13 mouse cellular contexts compared by ENCODE assay signal in the genomic region with DNA sequence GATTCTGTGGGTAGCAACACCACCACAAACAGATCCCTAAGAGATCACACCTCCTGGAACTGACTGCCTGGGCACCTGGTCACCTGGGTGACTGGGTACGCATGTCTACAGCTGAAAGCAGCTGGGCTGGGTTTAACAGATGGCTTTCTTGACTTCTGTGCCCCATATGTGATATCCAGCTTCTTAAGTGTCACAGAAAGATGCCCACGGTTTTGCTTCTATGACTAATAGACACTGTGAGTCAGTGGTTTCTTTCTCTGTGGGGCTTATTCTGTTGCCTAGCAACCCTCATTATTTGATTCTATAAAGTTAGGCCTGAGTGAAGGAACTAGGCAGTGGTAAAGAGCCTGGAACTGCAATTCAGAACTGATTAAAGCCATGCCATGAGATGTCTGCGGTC. TPM values are rescaled to one million over a fixed set of nuclear protein-coding genes. Genes with fewer than 3 reads are reported as not detected.
DNase-seq lines count a peak whose midpoint lies in the region; ATAC-seq and TF ChIP-seq lines count a peak whose summit lies in the region.
"Had no signal": no experiment of that assay in that cellular context is flagged by ENCODE, and none has a peak within 500 bp of the region (broad histone marks: within the 10 kb centered on the region; RNA-seq: fewer than 3 reads in every experiment).

No protein-coding gene starts in this region.

- CTCF ChIA-PET in Patski (lab: Charles Lee), result interaction anchor here (0.9 to 1.6 kb wide), 7 partner anchors 10 to 94 kb away, joined by 3 to 6 read pairs (median 3); no protein-coding TSS in a partner anchor

- H3K27ac ChIP-seq in forebrain, postnatal 0 days (ENCODE audit: low read depth, low read length), result no peak overlapping the region
- H3K27ac ChIP-seq in limb, embryonic 13.5 days, result no peak overlapping the region
- H3K27ac ChIP-seq: liver, embryonic 14.5 days had no signal

- intact Hi-C loops in left cerebral cortex, postnatal 4 days (cut with DNase I), result no loop called here

- H3K4me1 ChIP-seq in forebrain, postnatal 0 days (ENCODE audit: insufficient read depth), result no peaks in the 10 kb centered on the region
- H3K4me1 ChIP-seq in limb, embryonic 13.5 days, result peaks cover 15% of the 10 kb centered on the region

- no peaks in the 10 kb centered on the region for H3K9me3 ChIP-seq in forebrain, postnatal 0 days (ENCODE audit: low read length)
- H3K9me3 ChIP-seq in limb, embryonic 13.5 days, result no peaks in the 10 kb centered on the region

- no peak for TF ChIP-seq CTCF in Patski (IDR thresholded peaks at IDR 0.05)
- TF ChIP-seq CTCF in forebrain, postnatal 0 days (IDR thresholded peaks at IDR 0.05; ENCODE audit: low read depth), result no peak

- H3K9ac ChIP-seq in forebrain, postnatal 0 days, result no peak overlapping the region
- H3K9ac ChIP-seq in limb, embryonic 13.5 days, result no peak overlapping the region
- H3K9ac ChIP-seq: liver, embryonic 14.5 days had no signal

- 44% methylated on average over 3 of the region's 3 CpGs for WGBS in forebrain, postnatal 0 days
- WGBS in limb, embryonic 13.5 days, result 49% methylated on average over 3 of the region's 3 CpGs

- peak; percentile 66 for DNase-seq in left cerebral cortex, adult 11 months (ENCODE audit: low spot score)
- no peak for DNase-seq in left cerebral cortex, postnatal 4 days
- no peak for DNase-seq in Patski (ENCODE audit: low read depth, low spot score)
- peak; percentile 48 for DNase-seq in forebrain, postnatal 0 days
- DNase-seq in heart, adult 18-20 months, result no peak
- DNase-seq in cerebellum, adult 11-12 months, result no peak
- no peak for DNase-seq in heart, adult 11 months
- DNase-seq: adrenal gland, postnatal 36 days; heart, postnatal 10 days; kidney, postnatal 10 days had no signal

- 0 out of 2 replicates have a peak, but pooled peaks cover 4% of the 10 kb centered on the region for H3K36me3 ChIP-seq in forebrain, postnatal 0 days (ENCODE audit: insufficient read depth)
- no peaks in the 10 kb centered on the region for H3K36me3 ChIP-seq in limb, embryonic 13.5 days

- ATAC-seq in Patski, result peak; percentile 83
- peak; percentile 61 for ATAC-seq in forebrain, postnatal 0 days
- ATAC-seq in limb, embryonic 13.5 days (ENCODE audit: low FRiP score, low read depth), result peak; percentile 67; the same call in 1 of the 2 replicates

- H3K27me3 ChIP-seq in Patski, result no peaks in the 10 kb centered on the region
- H3K27me3 ChIP-seq in forebrain, postnatal 0 days (ENCODE audit: insufficient read depth, low read length), result no peaks in the 10 kb centered on the region
- no peaks in the 10 kb centered on the region for H3K27me3 ChIP-seq in limb, embryonic 13.5 days

- POLR2A ChIA-PET in Patski (lab: Charles Lee), result interaction anchor here (1.3 kb wide), 1 partner anchor 18 kb away, joined by 3 read pairs; no protein-coding TSS in a partner anchor

- no peak overlapping the region for H3K4me3 ChIP-seq in forebrain, postnatal 0 days (ENCODE audit: low read depth, low read length)
- H3K4me3 ChIP-seq in limb, embryonic 13.5 days, result no peak overlapping the region

- in situ Hi-C loops in Patski (cut with MboI; ENCODE audit: low pct_unique_long_range_greater_than_20kb), result no loop called here

- no peak overlapping the region for H3K4me2 ChIP-seq in forebrain, postnatal 0 days (ENCODE audit: low read depth)
- no peak overlapping the region for H3K4me2 ChIP-seq in limb, embryonic 13.5 days (replicated peaks)

RNA-seq across cellular contexts. Expression of gene Dclk3, which starts 55.1 kb away (rescaled TPM):
- 10 to 100 TPM; 21.0 to 21.1 TPM for total RNA-seq in left cerebral cortex, postnatal 4 days (2021)
- 48.7 TPM for polyA plus RNA-seq in Patski (2021)
- 20.1 and 20.8 TPM in 2 replicates for total RNA-seq in forebrain, postnatal 0 days (2014; rRNA removed)
- polyA plus RNA-seq in forebrain, postnatal 0 days (2015; fragmentation: Nextera tagmentation; extraction: Ambion mirVana), result 8.6 and 11.6 TPM in 2 replicates
- 0.42 and 0.46 TPM in 2 replicates for polyA plus RNA-seq in limb, embryonic 13.5 days (2015; fragmentation: Nextera tagmentation; extraction: Ambion mirVana)
- under 1 TPM; 0.07 to 0.36 TPM for total RNA-seq in heart, adult 18-20 months (2021)
- total RNA-seq: megakaryocyte, adult 5-6 weeks had no signal

Comparison
In these comparisons a context has a peak if more than half of its experiments do, and no peak if none do; other contexts are left out.
1. DNase-seq: peak in left cerebral cortex, adult 11 months (single experiment) and forebrain, postnatal 0 days (single experiment); none in left cerebral cortex, postnatal 4 days (single experiment), Patski (single experiment), heart, adult 18-20 months (0 of 2), cerebellum, adult 11-12 months (single experiment) and heart, adult 11 months (single experiment).
2. RNA of gene Dclk3, which starts 55.1 kb away (total RNA-seq): 21.0 to 21.1 TPM in left cerebral cortex, postnatal 4 days and 20.1 to 20.8 TPM in forebrain, postnatal 0 days; 0.07 to 0.36 TPM in heart, adult 18-20 months; every median in the first group is over 10 times any median in the second.
3. Peak in every context shown above with its lines, with median percentiles within 50 percentile points of each other: ATAC-seq.